Mouse (Mus musculus): ENCODE results near the gene Tstd3. TPM values are rescaled to one million over a fixed set of nuclear protein-coding genes. Genes with fewer than 3 reads are reported as not detected.
"Not testable (repeated sequence)": the region's sequence is repeated elsewhere in the genome, so short reads cannot be mapped to it uniquely, and the experiment has no call there.

Gene Tstd3
- polyA plus RNA-seq, 1 experiment from 2014 or later: 13.7 TPM

GRCm38 (mm10) chr4:21776946-21777265 is 9.9 kb upstream of the Tstd3 start:
- Histone ChIP-seq H3K27ac (no peak overlapping the region), H3K27me3 (no peaks in the 10 kb centered on the region), H3K4me3 (peak overlapping the region; percentile 79), H3K9me3 (no peaks in the 10 kb centered on the region), H3K4me1 (peaks cover 5% of the 10 kb centered on the region; the same call in 1 of the 2 replicates), H3K4me2 (replicated peaks) (peak overlapping the region; percentile 60), H3K9ac (peak overlapping the region; percentile 85), H3K36me3 (peaks cover 17% of the 10 kb centered on the region)
- WGBS: 9% methylated on average over 9 of the region's 9 CpGs
- ATAC-seq (ENCODE audit: insufficient number of reproducible peaks, insufficient read depth, low FRiP score, low TSS enrichment): no peak

GRCm38 (mm10) chr4:21776091-21776945 is 9.3 kb upstream of the Tstd3 start:
- Histone ChIP-seq H3K9me3 (no peaks in the 10 kb centered on the region), H3K4me3 (peak overlapping the region; percentile 79), H3K4me1 (peaks cover 5% of the 10 kb centered on the region; the same call in 1 of the 2 replicates), H3K4me2 (replicated peaks) (peak overlapping the region; percentile 60), H3K27ac (0 out of 2 replicates have a peak overlapping the region, but pooled peaks have one; percentile 46), H3K36me3 (peaks cover 11% of the 10 kb centered on the region), H3K9ac (peak overlapping the region; percentile 85), H3K27me3 (no peaks in the 10 kb centered on the region)
- under 1% methylated on average over 46 of the region's 46 CpGs for WGBS
- ATAC-seq (ENCODE audit: insufficient number of reproducible peaks, insufficient read depth, low FRiP score, low TSS enrichment): peak; percentile 95

GRCm38 (mm10) chr4:21772306-21772705 is 5.3 kb upstream of the Tstd3 start:
- no peak for ATAC-seq (ENCODE audit: insufficient number of reproducible peaks, insufficient read depth, low FRiP score, low TSS enrichment)
- Histone ChIP-seq H3K27ac (no peak overlapping the region), H3K36me3 (no peaks in the 10 kb centered on the region), H3K4me1 (peaks cover 2% of the 10 kb centered on the region; the same call in 1 of the 2 replicates), H3K9me3 (no peaks in the 10 kb centered on the region), H3K4me3 (no peak overlapping the region), H3K27me3 (no peaks in the 10 kb centered on the region), H3K9ac (no peak overlapping the region), H3K4me2 (replicated peaks) (no peak overlapping the region)
- 94% methylated on average over 1 of the region's 1 CpGs for WGBS

- H3K27me3 ChIP-seq: no peaks in the 10 kb centered on the region
- no peak overlapping the region for H3K4me2 ChIP-seq (replicated peaks)
- H3K4me3 ChIP-seq: no peak overlapping the region
- H3K36me3 ChIP-seq: no peaks in the 10 kb centered on the region
- ATAC-seq (ENCODE audit: insufficient number of reproducible peaks, insufficient read depth, low FRiP score, low TSS enrichment): no peak
- H3K9me3 ChIP-seq: no peaks in the 10 kb centered on the region
- H3K9ac ChIP-seq: no peak overlapping the region
- no peak overlapping the region for H3K27ac ChIP-seq
- WGBS: 81% methylated on average over 1 of the region's 1 CpGs
- H3K4me1 ChIP-seq: no peaks in the 10 kb centered on the region
Observed at GRCm38 (mm10) chr4:21771064-21771463, 4.1 kb upstream of the Tstd3 start.

DNA sequence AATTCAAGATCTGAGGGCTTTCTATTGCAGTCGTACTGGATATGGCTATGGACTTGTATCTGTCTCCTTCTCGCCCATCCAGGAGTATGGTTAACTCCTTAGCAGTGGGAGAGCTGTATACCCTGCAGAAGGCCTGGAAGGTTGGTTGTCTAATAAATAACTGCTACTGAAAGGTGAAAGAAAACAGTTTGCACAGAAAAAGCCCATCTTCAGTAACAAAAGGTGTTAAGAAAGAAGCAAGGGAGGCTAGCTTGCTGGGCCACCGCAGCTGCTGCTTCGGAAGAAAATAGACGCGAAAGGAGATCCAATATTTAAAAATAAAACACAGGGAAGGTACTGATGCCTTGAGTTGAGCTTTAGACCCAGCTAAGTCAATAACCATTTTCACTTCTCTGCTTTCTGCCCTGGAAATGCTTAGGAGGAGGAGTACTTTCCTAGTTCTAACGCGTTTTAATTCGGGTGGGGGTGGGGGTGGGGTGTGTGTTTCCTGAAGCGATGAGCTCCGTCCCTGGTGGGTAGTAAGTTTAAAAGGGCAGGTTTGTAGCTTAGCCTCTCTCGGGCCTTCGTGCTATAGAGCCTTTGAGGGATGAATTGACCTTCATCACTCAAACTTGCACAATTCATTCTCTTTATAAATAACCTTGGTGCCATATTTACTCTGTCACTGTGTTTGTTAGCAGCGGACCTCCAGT is 695 bp downstream of the Tstd3 start:
- Histone ChIP-seq H3K36me3 (no peaks in the 10 kb centered on the region), H3K27me3 (no peaks in the 10 kb centered on the region), H3K4me1 (no peaks in the 10 kb centered on the region), H3K27ac (no peak overlapping the region), H3K9me3 (no peaks in the 10 kb centered on the region), H3K4me2 (replicated peaks) (peak overlapping the region; percentile 72), H3K4me3 (peak overlapping the region; percentile 66), H3K9ac (peak overlapping the region; percentile 49)
- no peak for ATAC-seq (ENCODE audit: insufficient number of reproducible peaks, insufficient read depth, low FRiP score, low TSS enrichment)
- 18% methylated on average over 14 of the region's 14 CpGs for WGBS

DNA sequence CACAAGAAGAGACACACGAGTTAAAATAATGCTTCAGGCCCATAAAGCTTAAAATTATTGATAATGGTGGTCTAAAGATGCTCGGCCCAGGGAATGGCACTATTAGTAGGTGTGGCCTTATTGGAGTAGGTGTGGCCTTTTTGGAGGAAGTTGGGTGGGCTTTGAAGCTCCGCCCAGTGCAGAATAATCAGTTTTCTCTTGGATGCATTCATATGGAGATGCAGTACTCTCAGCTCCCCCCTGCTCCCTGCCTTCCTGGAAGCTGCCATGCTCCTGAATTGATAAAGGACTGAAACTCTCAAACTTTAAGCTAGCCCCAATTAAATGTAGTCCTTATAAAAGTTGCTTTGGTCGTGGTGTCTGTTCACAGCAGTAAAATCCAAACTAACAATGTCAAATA is 3.2 kb downstream of the Tstd3 start:
- H3K27me3 ChIP-seq: no peaks in the 10 kb centered on the region
- H3K9ac ChIP-seq: no peak overlapping the region
- 81% methylated on average over 4 of the region's 4 CpGs for WGBS
- no peaks in the 10 kb centered on the region for H3K9me3 ChIP-seq
- no peak overlapping the region for H3K4me3 ChIP-seq
- peak; percentile 10; the same call in 1 of the 2 replicates for ATAC-seq (ENCODE audit: insufficient number of reproducible peaks, insufficient read depth, low FRiP score, low TSS enrichment)
- H3K36me3 ChIP-seq: peaks cover 5% of the 10 kb centered on the region; the same call in 1 of the 2 replicates
- H3K4me2 ChIP-seq (replicated peaks): no peak overlapping the region
- H3K4me1 ChIP-seq: no peaks in the 10 kb centered on the region
- H3K27ac ChIP-seq: no peak overlapping the region

- no peak for ATAC-seq (ENCODE audit: insufficient number of reproducible peaks, insufficient read depth, low FRiP score, low TSS enrichment)
- Histone ChIP-seq H3K27me3 (no peaks in the 10 kb centered on the region), H3K4me3 (no peak overlapping the region), H3K4me1 (no peaks in the 10 kb centered on the region), H3K36me3 (peaks cover 6% of the 10 kb centered on the region; the same call in 1 of the 2 replicates), H3K27ac (no peak overlapping the region), H3K4me2 (replicated peaks) (no peak overlapping the region), H3K9me3 (no peaks in the 10 kb centered on the region), H3K9ac (no peak overlapping the region)
- 77% methylated on average over 9 of the region's 9 CpGs for WGBS
Observed at GRCm38 (mm10) chr4:21761416-21762160, 5.4 kb downstream of the Tstd3 start.

DNA sequence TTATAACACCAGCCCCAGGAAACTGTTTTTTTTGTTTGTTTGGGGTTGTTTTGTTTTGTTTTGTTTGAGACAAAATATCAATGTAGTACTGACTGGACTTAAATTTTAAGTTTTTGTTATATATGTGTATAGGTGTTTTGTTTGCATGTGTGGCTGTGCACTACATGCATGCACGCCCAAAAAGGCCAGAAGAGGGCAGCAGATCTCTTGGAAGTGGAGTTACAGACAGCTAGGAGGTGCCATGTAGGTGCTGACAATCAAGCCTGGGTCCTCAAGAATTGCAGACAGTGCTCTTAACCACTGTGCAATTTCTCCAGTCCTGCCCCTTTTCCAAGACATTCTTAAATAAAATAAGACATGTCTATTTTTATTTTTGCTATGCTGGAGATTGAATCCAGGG is 8.2 kb downstream of the Tstd3 start:
- Histone ChIP-seq H3K9me3 (no peaks in the 10 kb centered on the region), H3K4me3 (no peak overlapping the region), H3K27ac (no peak overlapping the region), H3K36me3 (peaks cover 6% of the 10 kb centered on the region; the same call in 1 of the 2 replicates), H3K9ac (no peak overlapping the region), H3K27me3 (no peaks in the 10 kb centered on the region), H3K4me1 (no peaks in the 10 kb centered on the region), H3K4me2 (replicated peaks) (no peak overlapping the region)
- WGBS: 77% methylated on average over 1 of the region's 1 CpGs
- ATAC-seq (ENCODE audit: insufficient number of reproducible peaks, insufficient read depth, low FRiP score, low TSS enrichment): no peak

DNA sequence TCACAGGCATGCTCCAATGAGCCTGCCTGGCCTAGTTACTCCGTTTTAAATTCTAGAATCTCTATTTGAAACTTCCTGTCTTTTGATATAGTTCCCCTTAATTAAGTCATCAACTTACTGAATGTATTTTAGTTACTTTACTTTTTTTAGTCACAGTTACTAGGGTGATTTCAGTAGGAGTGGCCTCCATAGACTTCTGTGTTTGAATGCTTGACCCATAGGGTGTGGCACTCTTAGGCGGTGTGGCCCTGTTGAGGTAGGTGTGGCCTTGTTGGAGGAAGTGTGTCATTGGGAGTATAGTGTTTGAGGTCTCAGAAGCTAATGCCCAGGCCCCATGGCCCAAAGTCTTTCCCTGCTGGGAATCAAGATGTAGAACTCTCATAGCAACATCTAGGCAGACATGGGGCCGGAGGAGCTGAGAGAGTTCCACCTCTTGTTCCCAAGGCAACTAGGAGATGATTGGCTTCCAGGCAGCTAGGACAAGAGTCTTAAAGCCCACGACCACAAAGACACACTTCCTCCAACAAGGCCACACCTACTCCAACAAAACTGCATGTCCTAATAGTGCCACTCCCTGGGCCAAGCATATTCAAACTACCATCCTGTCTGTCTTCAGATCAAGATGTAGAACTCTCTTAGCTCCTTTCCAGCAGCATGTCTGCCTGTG is 11.8 kb downstream of the Tstd3 start:
- ATAC-seq (ENCODE audit: insufficient number of reproducible peaks, insufficient read depth, low FRiP score, low TSS enrichment): no peak
- H3K27me3 ChIP-seq: no peaks in the 10 kb centered on the region
- H3K4me2 ChIP-seq (replicated peaks): no peak overlapping the region
- H3K4me3 ChIP-seq: no peak overlapping the region
- no peak overlapping the region for H3K27ac ChIP-seq
- H3K4me1 ChIP-seq: no peaks in the 10 kb centered on the region
- H3K9ac ChIP-seq: no peak overlapping the region
- 75% methylated on average over 4 of the region's 4 CpGs for WGBS
- H3K9me3 ChIP-seq: no peaks in the 10 kb centered on the region
- peaks cover 6% of the 10 kb centered on the region; the same call in 1 of the 2 replicates for H3K36me3 ChIP-seq

- H3K4me3 ChIP-seq: no peak overlapping the region
Observed at GRCm38 (mm10) chr4:21745723-21746122, 21.3 kb downstream of the Tstd3 start.

GRCm38 (mm10) chr4:21744142-21744541 is 22.9 kb downstream of the Tstd3 start:
- not testable (repeated sequence) for H3K36me3 ChIP-seq; H3K9me3 ChIP-seq; H3K9ac ChIP-seq; H3K27me3 ChIP-seq; H3K27ac ChIP-seq; H3K4me1 ChIP-seq; ATAC-seq (ENCODE audit: insufficient number of reproducible peaks, insufficient read depth, low FRiP score, low TSS enrichment); H3K4me2 ChIP-seq (replicated peaks); H3K4me3 ChIP-seq
- WGBS: 94% methylated on average over 8 of the region's 8 CpGs

More at GRCm38 (mm10) chr4:21745723-21746122, 21.3 kb downstream of the Tstd3 start:
- no peaks in the 10 kb centered on the region for H3K27me3 ChIP-seq
- WGBS: 71% methylated on average over 5 of the region's 5 CpGs
- no peak overlapping the region for H3K27ac ChIP-seq
- ATAC-seq (ENCODE audit: insufficient number of reproducible peaks, insufficient read depth, low FRiP score, low TSS enrichment): no peak
- H3K4me2 ChIP-seq (replicated peaks): no peak overlapping the region
- H3K36me3 ChIP-seq: peaks cover 7% of the 10 kb centered on the region; the same call in 1 of the 2 replicates
- H3K4me1 ChIP-seq: no peaks in the 10 kb centered on the region
- no peak overlapping the region for H3K9ac ChIP-seq
- no peaks in the 10 kb centered on the region for H3K9me3 ChIP-seq

Data from embryonic facial prominence, embryonic 12.5 days (tissue).